Mouse (Mus musculus) neural tube, embryonic 12.5 days (tissue): ENCODE measurements around the gene Ap4e1. TPM values are rescaled to one million over a fixed set of nuclear protein-coding genes. Genes with fewer than 3 reads are reported as not detected.

Source experiments
- ATAC-seq: fragments of 200-750 bp; cut with Nextera tagmentation; 2 replicates; pipeline ENCODE4 v1.8.0; 2017; ENCODE audit warnings: low read depth, mild to moderate bottlenecking, moderate TSS enrichment, moderate library complexity; ENCODE audit not compliant: low FRiP score
- H3K27ac ChIP-seq: fragments of 300-500 bp; sonication (generic); 2 replicates; pipeline ENCODE4 v1.5.1; 2016
- H3K27me3 ChIP-seq: fragments of 300-500 bp; sonication (generic); replicated peaks from 2 replicates; pipeline ENCODE4 v1.6.1; 2016; ENCODE audit warnings: mild to moderate bottlenecking
- H3K36me3 ChIP-seq: fragments of 300-500 bp; sonication (generic); 2 replicates; pipeline ENCODE4 v1.6.1; 2016; ENCODE audit warnings: mild to moderate bottlenecking
- H3K4me1 ChIP-seq: fragments of 300-500 bp; sonication (generic); 2 replicates; pipeline ENCODE4 v1.6.1; 2016
- H3K4me2 ChIP-seq: fragments of 300-500 bp; sonication (generic); replicated peaks from 2 replicates; pipeline ENCODE4 v1.6.1; 2016; ENCODE audit warnings: mild to moderate bottlenecking
- H3K4me3 ChIP-seq: fragments of 300-500 bp; sonication (generic); 2 replicates; pipeline ENCODE4 v1.5.1; 2016
- H3K9ac ChIP-seq: fragments of 300-500 bp; sonication (generic); 2 replicates; pipeline ENCODE4 v1.6.1; 2016; ENCODE audit warnings: mild to moderate bottlenecking
- H3K9me3 ChIP-seq: fragments of 300-500 bp; sonication (generic); 2 replicates; pipeline ENCODE4 v1.6.1; 2016; ENCODE audit warnings: mild to moderate bottlenecking
- WGBS: fragments of 180-500 bp; shearing (Covaris S2); methylation state at CpG from one replicate; pipeline ENCODE4 v1.1.7; 2016; 5-methylcytosine and 5-hydroxymethylcytosine counted together
- polyA plus RNA-seq: library from polyadenylated mRNA; unstranded; fragments of >200 nt; fragmentation: Nextera tagmentation; extraction: Ambion mirVana; gene quantifications from 2 replicates; pipeline ENCODE4 v1.2.1, GENCODE M21; 2016

Gene Ap4e1
- 13.2 TPM in 2 replicates for polyA plus RNA-seq

DNA sequence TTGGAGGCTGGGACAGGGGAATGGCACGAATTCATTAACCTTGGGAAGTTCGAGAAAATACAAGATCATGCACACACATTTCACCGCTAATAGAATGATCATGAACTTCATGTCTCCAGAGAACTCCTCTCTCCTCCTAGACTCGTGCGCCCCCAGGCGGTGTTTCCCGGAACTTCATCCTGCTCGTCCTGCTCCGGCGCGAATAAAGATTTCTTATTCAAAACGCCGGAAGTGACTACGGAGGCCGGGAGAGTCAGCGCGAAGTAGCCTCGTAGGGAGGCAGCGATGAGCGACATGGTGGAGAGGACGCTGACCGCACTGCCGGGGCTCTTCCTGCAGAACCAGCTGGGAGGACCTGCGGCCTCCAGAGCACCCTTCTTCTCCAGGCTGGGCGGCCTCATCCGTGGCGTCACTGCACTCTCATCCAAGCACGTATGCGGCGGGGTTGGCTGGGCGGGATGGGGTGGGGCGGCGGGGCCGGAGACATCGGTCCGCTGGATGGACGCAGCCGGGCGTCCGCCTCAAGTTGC, at the start of gene Ap4e1:
Gene Ap4e1, plus strand, starts transcription at position 249 of the 530 bp plus-strand sequence.
- peak; percentile 93 for ATAC-seq
- no peaks in the 10 kb centered on the region for H3K27me3 ChIP-seq
- H3K27ac ChIP-seq = no peak within 1 kb of the TSS
- under 1% methylated on average over 40 of the region's 40 CpGs for WGBS
- H3K9me3 ChIP-seq = no peaks in the 10 kb centered on the region
- peak within 1 kb of the TSS; percentile 80 for H3K9ac ChIP-seq
- H3K36me3 ChIP-seq = peaks cover 14% of the 10 kb centered on the region
- H3K4me3 ChIP-seq = peak within 1 kb of the TSS; percentile 84
- H3K4me2 ChIP-seq = peak within 1 kb of the TSS; percentile 75
- peaks cover 12% of the 10 kb centered on the region; the same call in 1 of the 2 replicates for H3K4me1 ChIP-seq

DNA sequence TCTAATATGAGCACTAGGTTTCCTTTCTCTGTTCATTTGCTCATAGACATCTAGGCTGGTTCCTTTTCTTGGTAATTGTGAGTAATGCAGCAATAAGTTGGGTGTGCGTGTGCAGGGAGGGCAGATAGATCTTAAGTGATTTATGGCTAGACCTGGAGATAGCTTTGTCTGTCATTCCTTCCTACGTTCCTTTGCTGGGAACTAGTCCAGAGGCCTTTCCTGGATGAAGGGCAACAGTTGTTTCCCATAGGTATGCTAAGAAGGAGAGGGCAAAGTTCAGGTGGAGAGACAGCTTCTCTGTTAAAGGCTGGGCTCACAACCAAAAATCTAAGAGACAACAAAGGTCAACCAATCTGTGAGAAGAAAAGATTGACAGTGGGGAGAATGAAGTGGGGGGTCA, 46.8 kb upstream of the Ap4e1 start:
- H3K9me3 ChIP-seq = no peaks in the 10 kb centered on the region
- H3K4me2 ChIP-seq = no peak overlapping the region
- H3K27ac ChIP-seq = no peak overlapping the region
- no peak overlapping the region for H3K9ac ChIP-seq
- H3K4me3 ChIP-seq = no peak overlapping the region
- no peaks in the 10 kb centered on the region for H3K36me3 ChIP-seq
- WGBS = 76% methylated on average over 2 of the region's 2 CpGs
- H3K4me1 ChIP-seq = no peaks in the 10 kb centered on the region
- no peak for ATAC-seq
- no peaks in the 10 kb centered on the region for H3K27me3 ChIP-seq

DNA sequence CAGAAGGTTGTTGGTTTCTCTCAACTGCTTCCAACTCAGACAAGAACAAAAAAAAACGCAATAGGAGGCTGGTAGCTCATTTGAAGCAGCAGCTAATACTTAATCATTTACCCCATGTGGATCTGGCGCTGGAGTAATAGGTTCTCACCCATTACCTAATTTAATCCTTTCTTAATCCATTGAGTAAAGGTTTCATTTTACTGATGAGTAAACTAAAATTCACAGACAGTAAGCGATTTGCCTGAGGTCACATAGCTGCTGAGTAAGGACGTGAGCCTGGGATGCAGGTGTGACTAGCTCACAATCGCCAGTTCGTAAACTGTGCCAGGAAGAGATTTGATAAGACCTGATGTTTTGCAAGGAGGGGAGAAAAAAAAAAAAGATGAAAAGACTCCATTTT, 31.1 kb upstream of the Ap4e1 start:
- H3K9me3 ChIP-seq = no peaks in the 10 kb centered on the region
- H3K36me3 ChIP-seq = no peaks in the 10 kb centered on the region
- no peak overlapping the region for H3K27ac ChIP-seq
- H3K27me3 ChIP-seq = no peaks in the 10 kb centered on the region
- 82% methylated on average over 6 of the region's 6 CpGs for WGBS
- no peak overlapping the region for H3K9ac ChIP-seq
- no peak for ATAC-seq
- no peak overlapping the region for H3K4me2 ChIP-seq
- no peaks in the 10 kb centered on the region for H3K4me1 ChIP-seq
- no peak overlapping the region for H3K4me3 ChIP-seq

DNA sequence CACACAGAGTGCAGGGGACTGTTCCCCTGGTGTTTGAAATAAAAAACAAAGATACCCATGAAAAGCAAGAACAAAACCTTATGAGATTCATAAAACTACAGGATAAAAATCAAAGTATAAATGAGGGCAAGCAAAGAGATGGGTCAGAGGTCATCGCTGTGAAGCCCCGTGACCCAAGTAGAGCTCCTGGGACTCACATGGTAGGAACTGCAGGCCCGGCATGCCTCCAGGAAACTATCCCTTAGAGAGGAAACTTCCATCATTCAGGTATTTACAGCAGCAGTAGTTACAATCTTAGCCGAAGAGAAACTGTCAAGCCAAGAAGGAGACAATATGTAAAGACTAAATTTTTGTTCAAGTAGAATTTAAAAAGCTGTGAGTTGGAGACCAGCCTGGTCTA, 25.3 kb upstream of the Ap4e1 start:
- H3K4me1 ChIP-seq = no peaks in the 10 kb centered on the region
- no peak overlapping the region for H3K4me2 ChIP-seq
- no peak for ATAC-seq
- no peaks in the 10 kb centered on the region for H3K27me3 ChIP-seq
- WGBS = 83% methylated on average over 4 of the region's 4 CpGs
- H3K4me3 ChIP-seq = no peak overlapping the region
- no peaks in the 10 kb centered on the region for H3K36me3 ChIP-seq
- H3K9me3 ChIP-seq = no peaks in the 10 kb centered on the region
- H3K27ac ChIP-seq = no peak overlapping the region
- no peak overlapping the region for H3K9ac ChIP-seq

DNA sequence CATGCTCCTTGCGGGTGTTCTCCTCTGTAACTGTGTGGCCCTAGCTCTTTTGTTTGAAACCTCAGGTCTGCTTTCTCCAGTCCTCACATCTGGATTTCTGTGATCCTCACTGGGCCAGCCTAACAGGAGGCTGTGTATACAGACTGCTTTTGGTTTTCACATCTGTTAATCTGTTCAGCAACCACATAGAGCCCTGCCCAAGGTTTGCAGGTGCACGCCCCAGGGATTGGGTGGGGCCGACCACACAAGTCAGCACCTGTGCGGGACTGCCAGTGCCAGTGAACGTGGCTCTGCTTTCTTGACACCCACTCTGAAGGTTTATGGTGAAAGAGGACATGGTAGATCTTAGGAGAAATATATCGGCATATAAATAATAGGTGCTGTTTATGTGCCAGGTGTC, 18.6 kb upstream of the Ap4e1 start:
- no peak overlapping the region for H3K4me3 ChIP-seq
- no peaks in the 10 kb centered on the region for H3K27me3 ChIP-seq
- 90% methylated on average over 6 of the region's 6 CpGs for WGBS
- H3K4me1 ChIP-seq = no peaks in the 10 kb centered on the region
- no peak for ATAC-seq
- H3K4me2 ChIP-seq = no peak overlapping the region
- H3K9me3 ChIP-seq = no peaks in the 10 kb centered on the region
- no peak overlapping the region for H3K27ac ChIP-seq
- H3K9ac ChIP-seq = no peak overlapping the region
- no peaks in the 10 kb centered on the region for H3K36me3 ChIP-seq

DNA sequence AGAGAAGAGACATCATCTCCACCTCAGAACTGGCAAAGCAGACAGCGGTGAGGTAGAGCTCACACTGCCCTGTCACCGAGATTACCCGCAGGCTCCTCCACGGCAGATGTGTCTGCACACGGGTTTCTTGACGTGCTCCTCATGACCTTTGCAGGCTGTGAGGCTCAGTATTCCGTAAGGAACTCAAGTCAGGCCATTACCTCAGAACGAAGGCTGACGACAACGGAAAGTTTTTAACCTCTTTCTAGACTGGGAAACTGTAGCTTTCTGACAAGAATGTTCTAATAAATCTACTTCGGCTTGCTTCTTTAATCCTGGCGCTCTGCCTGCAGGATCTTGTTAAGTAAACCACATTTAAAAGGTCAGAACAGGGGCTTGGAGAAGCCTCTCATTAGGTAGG, 15.8 kb upstream of the Ap4e1 start:
- Histone ChIP-seq H3K36me3 (no peaks in the 10 kb centered on the region), H3K9ac (no peak overlapping the region), H3K27ac (no peak overlapping the region), H3K27me3 (no peaks in the 10 kb centered on the region), H3K4me3 (no peak overlapping the region), H3K4me1 (no peaks in the 10 kb centered on the region), H3K9me3 (no peaks in the 10 kb centered on the region), H3K4me2 (no peak overlapping the region)
- no peak for ATAC-seq
- 82% methylated on average over 12 of the region's 12 CpGs for WGBS

DNA sequence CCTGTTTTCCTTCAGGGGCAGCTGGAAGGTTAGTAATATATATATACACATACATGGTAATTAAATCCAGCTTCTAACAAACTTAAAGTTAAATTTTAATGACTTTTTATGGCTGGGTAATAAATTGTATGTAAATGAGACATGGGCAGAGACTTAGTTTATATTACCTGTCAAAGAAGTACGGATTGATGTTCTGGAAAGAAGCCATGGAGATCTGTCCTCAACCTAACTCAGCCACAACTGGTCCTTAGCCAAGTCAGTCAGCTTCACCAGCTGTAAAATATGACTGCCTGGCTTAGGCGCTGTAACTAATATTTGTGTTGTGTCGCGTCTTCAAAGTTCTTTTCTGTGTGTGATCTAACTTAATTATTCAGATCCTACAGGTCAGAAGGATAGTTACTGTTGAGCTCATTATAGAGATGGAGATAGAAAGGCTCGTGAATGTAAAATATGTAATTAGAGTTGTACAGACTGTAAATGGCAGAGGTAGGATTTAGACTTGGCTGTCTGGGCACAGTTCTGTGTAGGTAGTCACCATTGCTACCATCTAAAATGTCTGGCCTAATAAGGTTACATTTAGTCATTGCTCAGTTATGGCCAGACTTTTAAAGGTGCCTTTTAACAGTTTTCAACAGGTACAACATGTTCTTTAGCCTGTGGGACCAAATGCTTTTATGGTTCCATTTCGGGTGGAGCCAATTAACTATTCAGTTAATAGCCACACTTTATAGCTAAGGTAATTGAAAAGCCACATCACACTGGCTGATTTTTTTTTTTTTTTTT, 13.9 kb upstream of the Ap4e1 start:
- no peak for ATAC-seq
- WGBS = 78% methylated on average over 6 of the region's 6 CpGs
- H3K4me1 ChIP-seq = no peaks in the 10 kb centered on the region
- no peaks in the 10 kb centered on the region for H3K27me3 ChIP-seq
- no peaks in the 10 kb centered on the region for H3K9me3 ChIP-seq
- H3K9ac ChIP-seq = no peak overlapping the region
- H3K36me3 ChIP-seq = no peaks in the 10 kb centered on the region
- no peak overlapping the region for H3K4me2 ChIP-seq
- no peak overlapping the region for H3K4me3 ChIP-seq
- H3K27ac ChIP-seq = no peak overlapping the region

DNA sequence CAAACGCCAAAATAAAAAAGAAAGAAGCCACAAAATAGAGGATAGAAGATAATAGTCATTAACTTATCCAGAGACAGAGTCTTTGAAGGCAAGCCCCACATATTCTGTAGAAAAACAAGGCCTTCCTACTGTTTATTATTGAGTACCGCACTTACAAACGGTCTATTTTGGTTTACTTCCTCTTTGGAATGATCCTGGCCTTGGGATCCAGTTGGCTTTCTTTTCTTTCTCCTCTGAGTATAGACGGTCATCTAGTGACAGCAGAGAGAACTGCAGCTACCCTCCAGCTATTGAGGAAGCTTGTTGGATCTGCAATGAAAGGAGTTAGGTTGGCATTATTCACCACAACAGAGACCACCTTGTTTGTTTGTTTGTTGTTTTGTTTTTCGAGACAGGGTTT, 11.8 kb upstream of the Ap4e1 start:
- Histone ChIP-seq H3K4me2 (no peak overlapping the region), H3K9me3 (no peaks in the 10 kb centered on the region), H3K27ac (no peak overlapping the region), H3K4me3 (no peak overlapping the region), H3K36me3 (no peaks in the 10 kb centered on the region), H3K27me3 (no peaks in the 10 kb centered on the region), H3K4me1 (no peaks in the 10 kb centered on the region), H3K9ac (no peak overlapping the region)
- no peak for ATAC-seq
- WGBS = 28% methylated on average over 5 of the region's 5 CpGs

DNA sequence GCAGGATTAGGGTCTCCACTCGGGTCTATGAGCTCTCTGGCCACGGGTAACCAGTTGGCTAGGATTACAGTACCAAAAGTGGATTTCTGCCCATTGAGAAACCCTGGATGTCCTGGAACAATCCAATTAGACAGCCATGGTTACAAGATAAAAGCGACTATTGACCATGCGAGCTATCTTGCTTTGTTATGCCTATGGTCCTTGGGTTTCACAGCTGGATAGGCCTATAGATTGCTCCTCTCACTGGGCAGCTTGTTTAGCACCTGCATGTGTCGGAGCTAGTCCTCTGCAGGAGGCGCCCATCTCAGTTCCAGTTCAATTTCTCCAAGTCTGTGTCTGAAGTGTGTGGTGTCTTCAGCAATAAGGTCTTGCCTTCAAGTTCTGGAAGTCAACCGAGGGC, 10.3 kb upstream of the Ap4e1 start:
- no peaks in the 10 kb centered on the region for H3K4me1 ChIP-seq
- no peak overlapping the region for H3K27ac ChIP-seq
- WGBS = 70% methylated on average over 7 of the region's 7 CpGs
- no peaks in the 10 kb centered on the region for H3K36me3 ChIP-seq
- no peak overlapping the region for H3K9ac ChIP-seq
- no peaks in the 10 kb centered on the region for H3K9me3 ChIP-seq
- no peaks in the 10 kb centered on the region for H3K27me3 ChIP-seq
- no peak overlapping the region for H3K4me2 ChIP-seq
- ATAC-seq = no peak
- H3K4me3 ChIP-seq = no peak overlapping the region

DNA sequence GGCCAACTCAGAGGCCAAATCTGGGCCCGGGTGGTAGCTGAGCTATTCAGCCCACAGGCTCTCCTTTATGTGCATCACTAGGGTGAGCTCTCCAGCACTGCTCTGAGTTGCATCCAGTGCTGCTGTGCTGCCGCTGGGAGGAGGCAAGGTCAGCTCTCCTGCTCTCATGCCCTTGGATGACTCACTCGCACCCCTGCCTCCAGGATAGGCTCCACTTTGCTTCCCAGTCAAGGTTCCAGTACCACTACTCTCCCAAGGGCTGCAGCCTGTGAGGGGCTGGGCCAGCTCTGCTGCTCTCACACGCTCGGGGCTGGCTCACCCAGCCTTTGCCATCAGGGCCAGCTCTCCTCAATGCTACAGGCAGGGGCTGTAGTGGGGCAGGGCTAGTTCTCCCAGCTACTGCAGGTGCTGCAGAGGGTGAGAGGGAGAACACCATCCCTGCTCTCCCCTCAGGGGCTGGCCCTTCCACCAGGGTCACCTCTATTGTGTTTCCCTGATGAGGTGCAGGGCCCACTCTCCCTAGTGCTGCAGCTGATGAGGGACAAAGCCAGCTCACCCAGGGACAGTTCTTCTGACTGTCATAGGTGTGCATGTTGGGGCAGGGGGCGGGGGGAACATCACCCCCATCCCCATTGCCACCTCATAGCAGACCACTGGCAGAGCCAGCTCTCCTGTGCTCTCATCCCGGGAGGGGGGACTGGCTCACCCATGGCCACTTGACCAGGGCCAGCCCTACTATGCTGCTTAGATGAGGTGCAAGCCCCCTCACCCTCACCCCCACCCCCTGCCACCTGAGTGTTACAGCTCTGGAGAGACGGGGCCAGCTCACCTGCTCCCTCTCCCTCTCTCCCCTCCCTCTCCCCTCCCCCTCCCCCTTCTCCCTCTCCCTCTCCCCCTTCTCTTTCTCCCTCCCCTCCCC, 7.9 kb upstream of the Ap4e1 start:
- 78% methylated on average over 8 of the region's 8 CpGs for WGBS
- ATAC-seq = no peak
- no peak overlapping the region for H3K27ac ChIP-seq

DNA sequence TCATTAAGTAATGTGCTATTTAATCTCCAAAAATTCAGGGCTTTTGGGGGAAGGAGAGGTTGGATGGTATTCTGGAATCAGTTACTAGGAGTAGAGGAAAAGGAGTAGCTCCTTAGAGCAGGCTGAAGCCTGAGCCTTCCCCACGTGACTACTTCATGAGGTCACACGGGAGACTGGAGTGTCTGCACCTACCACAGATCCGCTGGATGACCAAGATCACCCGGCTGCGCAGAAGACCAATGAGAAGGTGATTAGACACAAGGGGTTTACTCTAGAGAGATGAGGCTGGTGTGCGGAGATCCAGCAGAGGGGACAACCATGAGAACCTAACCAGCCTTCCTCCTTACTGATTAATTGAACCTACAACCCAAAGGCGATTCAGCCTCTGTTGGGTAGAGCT, 4.5 kb upstream of the Ap4e1 start:
- Histone ChIP-seq H3K4me2 (no peak overlapping the region), H3K27ac (no peak overlapping the region), H3K4me1 (no peaks in the 10 kb centered on the region), H3K4me3 (no peak overlapping the region), H3K9me3 (no peaks in the 10 kb centered on the region), H3K36me3 (no peaks in the 10 kb centered on the region), H3K9ac (no peak overlapping the region), H3K27me3 (no peaks in the 10 kb centered on the region)
- no peak for ATAC-seq
- 87% methylated on average over 7 of the region's 7 CpGs for WGBS

More for the DNA sequence above, 7.9 kb upstream of the Ap4e1 start:
- no peak overlapping the region for H3K4me3 ChIP-seq
- no peaks in the 10 kb centered on the region for H3K36me3 ChIP-seq
- H3K9ac ChIP-seq = no peak overlapping the region
- H3K4me2 ChIP-seq = no peak overlapping the region
- no peaks in the 10 kb centered on the region for H3K27me3 ChIP-seq
- H3K9me3 ChIP-seq = no peaks in the 10 kb centered on the region
- no peaks in the 10 kb centered on the region for H3K4me1 ChIP-seq

DNA sequence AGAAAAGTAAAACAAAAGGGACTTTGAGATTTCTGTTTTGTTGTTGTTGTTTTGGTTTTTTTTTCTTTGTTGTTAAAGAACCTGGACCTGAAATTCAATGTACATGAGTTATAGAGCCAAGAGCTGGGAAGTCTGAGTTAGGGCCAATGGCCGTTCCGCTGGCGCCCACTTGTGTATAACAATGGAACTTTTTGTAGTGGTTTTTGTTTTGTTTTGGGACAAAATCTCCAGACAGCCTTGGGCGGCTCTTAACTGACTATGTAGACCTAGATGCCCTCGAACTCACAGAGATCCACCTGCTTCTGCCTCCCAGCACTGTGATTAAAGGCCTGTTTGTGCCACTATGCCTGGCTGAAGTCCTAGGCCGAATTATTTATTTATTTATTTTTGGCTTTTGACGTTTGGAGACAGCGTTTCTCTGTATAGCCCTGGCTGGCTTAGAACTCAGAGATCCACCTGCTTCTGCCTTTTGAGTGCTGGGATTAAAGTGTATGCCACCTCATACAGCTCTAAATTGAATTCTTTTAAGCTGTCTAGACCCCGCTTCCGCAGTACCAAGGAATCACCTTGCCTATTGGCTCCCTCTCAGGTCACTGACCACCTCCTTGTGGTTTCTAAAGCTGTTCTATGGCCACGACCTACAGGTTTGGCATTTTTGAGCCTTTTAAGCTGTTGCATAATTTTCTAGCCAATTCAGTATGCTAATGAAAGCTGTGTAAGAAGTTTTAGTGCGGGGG, 1.7 kb upstream of the Ap4e1 start:
- Histone ChIP-seq H3K4me3 (no peak overlapping the region), H3K4me2 (0 out of 2 replicates have a peak overlapping the region, but pooled peaks have one; percentile 24), H3K27me3 (no peaks in the 10 kb centered on the region), H3K9me3 (no peaks in the 10 kb centered on the region), H3K36me3 (peaks cover 4% of the 10 kb centered on the region; the same call in 1 of the 2 replicates), H3K9ac (no peak overlapping the region), H3K4me1 (peaks cover 12% of the 10 kb centered on the region; the same call in 1 of the 2 replicates), H3K27ac (no peak overlapping the region)
- no peak for ATAC-seq
- WGBS = 44% methylated on average over 12 of the region's 12 CpGs
